Mouse (Mus musculus): ENCODE data around the gene Tor3a. TPM values are rescaled to one million over a fixed set of nuclear protein-coding genes. Genes with fewer than 3 reads are reported as not detected.
A peak's percentile ranks its signal among the peaks of the same experiment; 100 is the strongest.
"Not testable (repeated sequence)": the region's sequence is repeated elsewhere in the genome, so short reads cannot be mapped to it uniquely, and the experiment has no call there.

Gene Tor3a
- polyA plus RNA-seq, 1 experiment, result 31.0 TPM

DNA sequence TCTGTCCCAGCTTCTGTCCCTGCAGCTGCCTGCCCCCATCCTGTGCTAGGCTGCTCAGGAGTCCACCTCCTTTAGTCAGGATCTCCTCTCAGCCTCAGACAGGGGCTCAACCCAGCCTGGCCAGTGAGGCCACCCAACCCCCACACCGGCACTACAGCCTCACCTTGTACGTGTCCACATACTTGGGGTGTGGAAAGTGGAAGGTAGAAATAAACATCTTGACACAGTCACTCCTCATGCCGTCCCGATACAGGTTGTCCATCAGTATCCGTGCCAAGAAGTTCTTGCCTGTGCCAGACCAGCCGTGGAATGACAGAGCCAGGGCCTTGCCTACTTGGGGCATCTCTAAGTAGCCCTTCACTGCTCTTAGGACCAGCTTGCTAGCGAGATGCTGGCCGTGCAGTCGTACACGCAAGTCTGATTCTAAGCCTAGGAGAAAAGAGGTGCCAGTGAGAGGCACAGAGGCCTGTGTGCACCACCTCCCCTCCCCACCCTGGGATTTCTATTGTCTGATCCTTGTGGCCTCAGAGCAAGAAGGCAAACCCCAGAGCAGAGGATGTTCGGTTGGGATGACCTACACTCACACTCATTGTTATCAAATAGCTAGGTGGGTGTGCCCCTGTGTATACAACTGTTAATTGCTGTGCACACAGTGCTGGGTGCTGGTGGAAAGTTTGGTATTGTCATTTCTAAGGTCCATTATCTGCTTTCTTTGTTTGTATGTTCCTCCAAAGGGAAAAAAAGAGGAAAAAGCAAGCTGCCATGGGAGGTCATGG is 4.8 kb downstream of the Tor3a start:
- 50% methylated on average over 11 of the region's 11 CpGs for WGBS
- no peaks in the 10 kb centered on the region for H3K27me3 ChIP-seq (ENCODE audit: control insufficient read depth, insufficient read depth, low read length)
- no peaks in the 10 kb centered on the region for H3K36me3 ChIP-seq (ENCODE audit: control insufficient read depth, insufficient read depth, low read length)
- H3K4me3 ChIP-seq (ENCODE audit: low read depth, low read length), result no peak overlapping the region
- peaks cover 26% of the 10 kb centered on the region for H3K4me1 ChIP-seq (ENCODE audit: control insufficient read depth, insufficient read depth, insufficient read length, low read length)
- TF ChIP-seq POLR2A (IDR thresholded peaks at IDR 0.05; ENCODE audit: low read depth, low read length), result no peak
- no peak for TF ChIP-seq CTCF (IDR thresholded peaks at IDR 0.05; ENCODE audit: extremely low read depth, insufficient read length, insufficient replicate concordance, low read depth, low read length)
- peak overlapping the region; percentile 44 for H3K27ac ChIP-seq (ENCODE audit: insufficient read depth, low read depth, low read length)

DNA sequence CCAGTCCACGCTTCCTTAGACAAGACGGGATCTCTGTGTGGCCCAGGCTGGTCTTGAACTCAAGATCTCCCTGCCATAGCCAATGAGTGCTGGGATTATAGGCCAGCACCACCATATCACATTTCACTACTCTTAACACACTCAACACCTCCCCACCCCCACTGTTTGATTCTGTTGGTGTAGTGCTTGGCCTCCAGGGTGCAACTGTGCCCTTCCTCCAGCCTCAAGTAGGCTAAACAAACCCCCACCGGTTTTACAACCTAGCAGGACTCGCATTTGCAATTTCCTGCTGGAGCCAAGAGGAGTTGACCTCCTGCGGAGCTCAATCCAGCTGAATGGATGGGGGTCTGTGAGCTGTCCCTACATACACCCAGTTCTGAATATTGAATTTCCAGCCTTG is 5.6 kb downstream of the Tor3a start:
- Histone ChIP-seq H3K27ac (ENCODE audit: insufficient read depth, low read depth, low read length) (0 out of 2 replicates have a peak overlapping the region, but pooled peaks have one; percentile 1), H3K27me3 (ENCODE audit: control insufficient read depth, insufficient read depth, low read length) (no peaks in the 10 kb centered on the region), H3K4me1 (ENCODE audit: control insufficient read depth, insufficient read depth, insufficient read length, low read length) (peaks cover 26% of the 10 kb centered on the region), H3K36me3 (ENCODE audit: control insufficient read depth, insufficient read depth, low read length) (no peaks in the 10 kb centered on the region), H3K4me3 (ENCODE audit: low read depth, low read length) (no peak overlapping the region)
- 54% methylated on average over 5 of the region's 5 CpGs for WGBS
- no peak for TF ChIP-seq CTCF (IDR thresholded peaks at IDR 0.05; ENCODE audit: extremely low read depth, insufficient read length, insufficient replicate concordance, low read depth, low read length)
- no peak for TF ChIP-seq POLR2A (IDR thresholded peaks at IDR 0.05; ENCODE audit: low read depth, low read length)

DNA sequence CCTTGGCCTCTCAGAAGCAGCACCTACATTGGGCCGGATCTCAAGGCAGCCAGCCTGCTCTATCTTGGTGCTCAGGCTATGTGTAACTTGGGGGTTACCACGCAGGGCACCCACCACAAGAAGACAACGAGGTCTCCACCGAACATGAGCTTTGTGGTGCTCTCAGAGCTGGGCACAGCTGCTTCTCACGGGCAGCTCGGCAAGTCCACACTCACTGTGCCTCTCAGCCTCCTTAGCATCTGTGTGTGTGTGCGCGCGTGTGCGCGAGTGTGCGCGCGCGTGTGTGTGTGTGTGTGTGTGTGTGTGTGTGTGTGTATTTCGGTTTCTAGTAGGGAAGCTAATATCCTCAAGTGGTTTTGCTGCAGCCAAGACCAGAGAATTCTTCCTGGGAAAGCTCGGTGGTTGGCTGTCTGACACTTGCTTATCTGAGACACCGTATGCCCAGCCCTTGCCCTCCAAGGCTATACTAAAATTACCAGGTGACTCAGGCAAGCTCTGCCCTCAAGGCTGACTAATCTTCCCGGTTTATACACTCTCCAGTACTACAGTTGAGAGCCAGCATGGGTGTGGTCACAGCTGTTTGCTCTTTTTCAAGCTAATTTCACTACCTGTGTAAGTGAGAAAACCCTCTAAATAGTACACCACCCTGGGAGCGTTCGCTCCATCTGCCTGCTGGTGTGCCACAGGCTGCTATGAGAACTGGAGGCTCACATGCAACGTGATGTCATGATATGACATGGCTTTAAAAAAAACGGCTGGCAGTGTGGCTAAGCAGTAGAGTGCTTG is 6.8 kb downstream of the Tor3a start:
- Histone ChIP-seq H3K4me1 (ENCODE audit: control insufficient read depth, insufficient read depth, insufficient read length, low read length) (peaks cover 24% of the 10 kb centered on the region), H3K36me3 (ENCODE audit: control insufficient read depth, insufficient read depth, low read length) (no peaks in the 10 kb centered on the region), H3K4me3 (ENCODE audit: low read depth, low read length) (peak overlapping the region; percentile 19; the same call in 1 of the 2 replicates), H3K27ac (ENCODE audit: insufficient read depth, low read depth, low read length) (peak overlapping the region; percentile 53), H3K27me3 (ENCODE audit: control insufficient read depth, insufficient read depth, low read length) (no peaks in the 10 kb centered on the region)
- 45% methylated on average over 23 of the region's 23 CpGs for WGBS
- TF ChIP-seq POLR2A (IDR thresholded peaks at IDR 0.05; ENCODE audit: low read depth, low read length) (no peak), CTCF (IDR thresholded peaks at IDR 0.05; ENCODE audit: extremely low read depth, insufficient read length, insufficient replicate concordance, low read depth, low read length) (no peak)

DNA sequence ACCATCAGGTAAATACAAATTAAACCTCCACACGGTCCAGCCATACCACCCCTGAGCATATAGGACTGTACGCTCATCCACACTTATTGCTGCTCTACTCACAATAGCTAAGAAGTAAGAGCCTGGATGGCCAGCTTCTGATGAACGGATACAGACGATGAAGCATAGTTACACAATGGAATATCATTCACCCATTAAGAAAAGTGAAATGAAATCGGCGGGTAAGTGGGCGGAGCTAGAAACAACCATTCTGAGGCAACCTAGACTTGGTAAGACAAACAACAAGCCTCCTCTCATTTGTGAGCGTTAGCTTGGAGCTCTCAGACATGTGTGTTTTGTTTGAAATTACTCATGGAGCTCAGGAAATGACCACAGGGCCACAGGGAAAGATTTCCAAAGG is 8.4 kb downstream of the Tor3a start:
- 85% methylated on average over 8 of the region's 8 CpGs for WGBS
- Histone ChIP-seq H3K4me1 (ENCODE audit: control insufficient read depth, insufficient read depth, insufficient read length, low read length) (peaks cover 31% of the 10 kb centered on the region), H3K4me3 (ENCODE audit: low read depth, low read length) (no peak overlapping the region), H3K27me3 (ENCODE audit: control insufficient read depth, insufficient read depth, low read length) (no peaks in the 10 kb centered on the region), H3K27ac (ENCODE audit: insufficient read depth, low read depth, low read length) (no peak overlapping the region), H3K36me3 (ENCODE audit: control insufficient read depth, insufficient read depth, low read length) (peaks cover 2% of the 10 kb centered on the region; the same call in 1 of the 2 replicates)
- TF ChIP-seq POLR2A (IDR thresholded peaks at IDR 0.05; ENCODE audit: low read depth, low read length), result no peak
- TF ChIP-seq CTCF (IDR thresholded peaks at IDR 0.05; ENCODE audit: extremely low read depth, insufficient read length, insufficient replicate concordance, low read depth, low read length), result no peak

DNA sequence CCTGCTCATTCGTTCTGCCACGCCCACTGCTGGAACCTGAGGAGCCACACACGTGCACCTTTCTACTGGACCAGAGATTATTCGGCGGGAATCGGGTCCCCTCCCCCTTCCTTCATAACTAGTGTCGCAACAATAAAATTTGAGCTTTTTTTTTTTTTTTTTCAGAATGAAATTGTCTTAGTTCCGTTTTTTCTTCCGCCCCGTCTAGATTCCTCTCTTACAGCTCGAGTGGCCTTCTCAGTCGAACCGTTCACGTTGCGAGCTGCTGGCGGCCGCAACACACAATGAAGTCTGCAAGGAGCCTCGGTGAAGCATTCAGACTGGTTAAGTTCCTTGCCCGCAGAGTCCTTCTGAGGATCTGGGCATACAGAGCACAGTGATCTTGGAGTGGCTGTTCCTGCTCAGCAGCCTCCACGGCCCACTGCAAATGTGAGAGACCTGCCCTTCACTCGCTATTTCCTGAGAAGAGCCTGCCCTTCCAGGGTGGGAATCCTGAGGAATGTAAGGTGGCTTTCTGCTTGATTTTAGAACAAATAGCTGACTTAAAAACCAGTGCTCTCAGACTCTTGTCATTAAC is 13.4 kb downstream of the Tor3a start:
- H3K4me3 ChIP-seq (ENCODE audit: low read depth, low read length), result peak overlapping the region; percentile 35
- not testable (repeated sequence) for H3K27ac ChIP-seq (ENCODE audit: insufficient read depth, low read depth, low read length)
- WGBS, result 34% methylated on average over 21 of the region's 21 CpGs

DNA sequence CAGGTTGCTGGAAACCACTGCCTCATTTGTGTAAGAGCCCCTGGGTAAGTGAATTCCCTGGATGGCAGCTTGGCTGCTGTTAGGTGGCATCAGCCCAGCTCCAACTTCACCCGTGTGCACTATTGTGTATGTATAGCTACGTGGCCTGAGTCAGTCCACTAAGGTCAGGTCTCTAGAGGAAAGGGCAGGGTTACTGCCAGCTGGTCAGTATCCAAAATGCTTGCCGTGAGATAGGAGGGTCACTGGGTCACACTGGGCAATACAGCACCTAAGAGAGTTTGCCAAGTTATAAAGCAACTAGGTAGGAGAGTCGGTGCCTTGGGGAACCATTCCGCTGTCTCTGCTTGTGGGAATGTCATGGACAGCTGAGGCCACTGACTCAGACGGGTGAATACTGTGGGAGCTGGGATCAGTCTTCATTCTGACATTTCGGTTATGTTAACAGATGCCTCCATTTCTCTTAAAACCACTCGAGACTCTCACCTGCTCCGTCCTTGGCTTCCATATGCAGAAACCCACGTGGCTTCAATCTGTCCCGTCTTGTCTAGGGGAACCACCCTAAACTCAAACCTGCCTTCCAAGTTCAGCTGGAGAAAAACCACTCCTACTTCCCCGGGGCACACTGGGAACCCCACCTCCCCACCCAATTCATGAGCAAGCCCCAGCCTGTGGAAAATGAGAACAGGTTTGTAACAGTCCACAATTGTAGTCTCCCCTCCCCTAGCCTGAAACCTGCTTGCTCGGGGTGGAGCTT is 14.1 kb downstream of the Tor3a start:
- TF ChIP-seq CTCF (IDR thresholded peaks at IDR 0.05; ENCODE audit: extremely low read depth, insufficient read length, insufficient replicate concordance, low read depth, low read length) (no peak), POLR2A (IDR thresholded peaks at IDR 0.05; ENCODE audit: low read depth, low read length) (no peak)
- Histone ChIP-seq H3K27me3 (ENCODE audit: control insufficient read depth, insufficient read depth, low read length) (no peaks in the 10 kb centered on the region), H3K27ac (ENCODE audit: insufficient read depth, low read depth, low read length) (no peak overlapping the region), H3K4me1 (ENCODE audit: control insufficient read depth, insufficient read depth, insufficient read length, low read length) (peaks cover 18% of the 10 kb centered on the region; the same call in 1 of the 2 replicates), H3K4me3 (ENCODE audit: low read depth, low read length) (peak overlapping the region; percentile 35), H3K36me3 (ENCODE audit: control insufficient read depth, insufficient read depth, low read length) (peaks cover 2% of the 10 kb centered on the region; the same call in 1 of the 2 replicates)
- WGBS, result 43% methylated on average over 13 of the region's 13 CpGs

More for the DNA sequence above, 13.4 kb downstream of the Tor3a start:
- peaks cover 18% of the 10 kb centered on the region; the same call in 1 of the 2 replicates for H3K4me1 ChIP-seq (ENCODE audit: control insufficient read depth, insufficient read depth, insufficient read length, low read length)
- H3K27me3 ChIP-seq (ENCODE audit: control insufficient read depth, insufficient read depth, low read length); H3K36me3 ChIP-seq (ENCODE audit: control insufficient read depth, insufficient read depth, low read length): not testable (repeated sequence)

All from small intestine, adult 2 months (tissue).